Mouse (Mus musculus) embryonic facial prominence, embryonic 11.5 days (tissue): Measurements from ENCODE around the gene Slc22a5. TPM values are rescaled to one million over a fixed set of nuclear protein-coding genes. Genes with fewer than 3 reads are reported as not detected.

Experiments used
- ATAC-seq: fragments of 200-750 bp; cut with Nextera tagmentation; replicated peaks from 2 replicates; pipeline ENCODE4 v1.8.0; 2017; ENCODE audit warnings: low read depth; ENCODE audit not compliant: insufficient number of reproducible peaks, low FRiP score, low TSS enrichment
- DNase-seq: peaks from one replicate; pipeline ENCODE4 v3.0.0-alpha.2; 2015; ENCODE audit warnings: low spot score
- H3K27ac ChIP-seq: fragments of 300-500 bp; sonication (generic); replicated peaks from 2 replicates; pipeline ENCODE4 v1.5.1; 2014; ENCODE audit warnings: mild to moderate bottlenecking, low read depth, low read length, control low read depth
- H3K27me3 ChIP-seq: fragments of 300-500 bp; sonication (generic); 2 replicates; pipeline ENCODE4 v1.6.1; 2014; ENCODE audit warnings: mild to moderate bottlenecking, low read length, moderate library complexity, mixed read lengths; ENCODE audit not compliant: control insufficient read depth, insufficient read depth
- H3K36me3 ChIP-seq: fragments of 300-500 bp; sonication (generic); replicated peaks from 2 replicates; pipeline ENCODE4 v1.6.1; 2014; ENCODE audit warnings: low read depth, mild to moderate bottlenecking, low read length, moderate library complexity, mixed read lengths; ENCODE audit not compliant: control insufficient read depth, insufficient read depth
- H3K4me1 ChIP-seq: fragments of 300-500 bp; sonication (generic); 2 replicates; pipeline ENCODE4 v1.6.1; 2014; ENCODE audit warnings: low read length, mixed read lengths; ENCODE audit not compliant: control insufficient read depth, insufficient read depth
- H3K4me2 ChIP-seq: fragments of 300-500 bp; sonication (generic); 2 replicates; pipeline ENCODE4 v1.6.1; 2014; ENCODE audit warnings: low read depth, mild to moderate bottlenecking, control low read depth, low read length, moderate library complexity
- H3K4me3 ChIP-seq: fragments of 300-500 bp; sonication (generic); 2 replicates; pipeline ENCODE4 v1.5.1; 2014; ENCODE audit warnings: low read depth, low read length, control low read depth
- H3K9ac ChIP-seq: fragments of 300-500 bp; sonication (generic); replicated peaks from 2 replicates; pipeline ENCODE4 v1.6.1; 2014; ENCODE audit warnings: mild to moderate bottlenecking, control low read depth, low read length
- H3K9me3 ChIP-seq: fragments of 300-500 bp; sonication (generic); replicated peaks from 2 replicates; pipeline ENCODE4 v1.6.1; 2016; ENCODE audit warnings: mild to moderate bottlenecking, low read length, inconsistent platforms, mixed read lengths; ENCODE audit not compliant: control insufficient read depth
- WGBS: fragments of 180-500 bp; shearing (Covaris S2); extraction: QIAGEN DNeasy Blood & Tissue Kit; methylation state at CpG from one replicate; pipeline ENCODE4 v1.1.7; 2014; 5-methylcytosine and 5-hydroxymethylcytosine counted together
- polyA plus RNA-seq: library from polyadenylated mRNA; unstranded; fragments of >200 nt; fragmentation: Nextera tagmentation; extraction: Ambion mirVana; gene quantifications from 2 replicates; pipeline ENCODE4 v1.2.1, GENCODE M21; 2014

Slc22a5 gene
- polyA plus RNA-seq, 1 experiment from 2014 or later: 8.4 TPM

DNA sequence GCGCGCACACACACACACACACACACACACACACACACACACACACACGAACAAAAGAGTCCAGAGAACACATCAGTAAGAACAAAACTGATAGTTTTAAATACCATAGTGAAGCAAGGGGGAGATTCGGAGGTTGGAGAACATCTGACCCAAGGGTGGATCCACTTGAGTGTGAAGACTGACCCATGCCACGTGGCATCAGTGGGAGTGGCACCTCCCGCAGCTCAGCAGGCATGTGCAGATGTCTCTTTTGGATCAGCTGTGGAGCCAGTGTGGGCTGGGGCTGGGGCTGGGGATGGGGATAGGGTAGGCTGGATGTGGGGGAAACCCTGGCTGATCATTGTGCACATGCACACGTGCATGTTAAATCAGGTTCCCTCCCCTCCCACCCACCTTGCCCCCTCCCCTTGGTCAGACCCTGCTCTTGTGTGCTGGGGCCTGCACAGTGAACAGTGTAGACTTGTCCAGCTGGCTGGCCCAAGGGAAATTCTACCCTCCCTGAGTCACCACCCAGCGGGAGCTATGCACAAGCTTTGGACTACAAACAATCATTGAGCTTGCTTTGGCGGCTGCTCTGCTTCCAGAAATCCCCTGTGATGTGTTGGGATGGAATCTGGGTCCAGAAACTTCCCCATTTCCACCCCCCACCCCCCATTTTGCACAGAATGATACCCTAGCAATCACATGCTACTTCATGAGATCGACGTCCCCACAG, 70.1 kb downstream of the Slc22a5 start:
- H3K4me2 ChIP-seq: no peak overlapping the region
- 81% methylated on average over 11 of the region's 11 CpGs for WGBS
- H3K36me3 ChIP-seq: no peaks in the 10 kb centered on the region
- no peaks in the 10 kb centered on the region for H3K9me3 ChIP-seq
- H3K9ac ChIP-seq: no peak overlapping the region
- no peak overlapping the region for H3K27ac ChIP-seq
- no peak overlapping the region for H3K4me3 ChIP-seq
- no peaks in the 10 kb centered on the region for H3K4me1 ChIP-seq
- ATAC-seq: no peak
- no peak for DNase-seq
- H3K27me3 ChIP-seq: no peaks in the 10 kb centered on the region

DNA sequence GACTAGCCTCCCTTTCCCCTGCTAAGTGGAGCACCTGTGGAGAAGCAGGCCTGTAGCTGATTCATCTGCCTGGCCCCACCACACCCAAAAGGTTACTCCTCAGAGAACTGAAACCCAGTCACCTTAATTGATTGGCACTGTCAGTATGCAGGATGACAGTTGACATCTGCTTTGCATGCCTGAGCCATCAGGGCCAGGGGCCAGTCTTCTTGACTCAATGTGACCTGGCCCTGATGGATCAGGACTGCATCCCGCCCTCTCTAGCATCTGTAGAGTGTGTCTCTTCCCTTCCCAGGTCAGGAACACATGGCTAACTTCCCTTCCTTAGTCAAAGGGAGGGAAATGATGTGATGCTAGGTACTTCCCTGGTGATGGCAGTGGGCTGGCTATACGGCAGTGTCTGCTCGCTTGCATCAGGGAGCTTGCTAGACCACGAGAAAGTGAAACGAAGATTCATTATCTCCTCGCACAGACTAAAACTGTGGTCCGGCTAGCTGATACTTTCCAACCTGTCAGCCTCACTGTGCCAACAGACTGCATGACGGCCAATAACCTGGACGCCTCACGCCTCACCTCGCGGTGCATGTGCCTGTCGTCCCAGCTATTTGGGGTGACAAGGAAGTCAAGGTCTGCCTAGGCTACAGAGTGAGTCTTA, 70.8 kb downstream of the Slc22a5 start:
- Histone ChIP-seq H3K27ac (no peak overlapping the region), H3K4me3 (no peak overlapping the region), H3K4me1 (no peaks in the 10 kb centered on the region), H3K27me3 (no peaks in the 10 kb centered on the region), H3K4me2 (no peak overlapping the region), H3K9me3 (no peaks in the 10 kb centered on the region), H3K9ac (no peak overlapping the region), H3K36me3 (no peaks in the 10 kb centered on the region)
- no peak for DNase-seq
- 92% methylated on average over 13 of the region's 13 CpGs for WGBS
- no peak for ATAC-seq

DNA sequence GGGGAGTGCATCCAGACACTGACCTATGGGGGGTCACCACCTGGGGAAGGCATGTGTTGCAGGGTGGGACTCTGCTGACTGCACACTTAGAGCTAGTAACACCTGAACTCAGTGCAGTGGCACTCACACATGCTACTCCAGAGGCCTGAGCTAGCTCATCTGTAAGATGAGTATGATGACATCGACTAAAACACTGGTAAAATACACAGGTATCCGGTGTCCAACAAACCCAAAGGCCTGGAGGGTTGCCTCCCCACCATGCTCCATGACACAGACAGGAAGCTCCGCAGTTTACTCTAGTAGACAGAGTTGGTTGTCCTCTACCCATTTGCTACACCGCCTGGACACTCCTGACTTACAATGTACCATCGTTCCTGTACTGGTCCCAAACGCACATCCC, 71.9 kb downstream of the Slc22a5 start:
- Histone ChIP-seq H3K36me3 (no peaks in the 10 kb centered on the region), H3K9ac (no peak overlapping the region), H3K4me3 (no peak overlapping the region), H3K4me1 (no peaks in the 10 kb centered on the region), H3K27me3 (no peaks in the 10 kb centered on the region), H3K4me2 (no peak overlapping the region), H3K27ac (no peak overlapping the region), H3K9me3 (no peaks in the 10 kb centered on the region)
- DNase-seq: no peak
- ATAC-seq: no peak
- 90% methylated on average over 6 of the region's 6 CpGs for WGBS

DNA sequence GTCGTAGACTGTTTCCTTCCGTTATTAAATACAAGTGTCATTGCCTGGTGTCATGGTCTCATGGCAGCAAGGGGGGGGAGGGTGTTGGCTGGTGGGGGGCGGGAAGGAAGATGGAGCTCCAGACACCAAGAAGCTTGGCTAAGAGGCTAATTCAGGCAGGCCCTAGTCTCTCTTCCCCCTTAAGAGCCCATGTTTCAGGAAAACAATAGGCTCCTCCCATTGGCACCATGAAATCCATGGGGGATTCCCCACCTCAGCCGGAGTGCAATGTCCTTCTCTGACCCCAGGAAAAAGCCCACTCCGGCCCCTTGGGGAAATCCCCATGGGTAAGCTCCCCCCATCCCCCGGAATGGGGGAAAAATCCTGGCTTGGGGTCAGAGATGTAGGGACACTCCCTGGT, 72.7 kb downstream of the Slc22a5 start:
- H3K27me3 ChIP-seq: no peaks in the 10 kb centered on the region
- H3K9me3 ChIP-seq: no peaks in the 10 kb centered on the region
- H3K27ac ChIP-seq: no peak overlapping the region
- H3K9ac ChIP-seq: no peak overlapping the region
- no peaks in the 10 kb centered on the region for H3K36me3 ChIP-seq
- no peak overlapping the region for H3K4me3 ChIP-seq
- H3K4me1 ChIP-seq: no peaks in the 10 kb centered on the region
- no peak overlapping the region for H3K4me2 ChIP-seq
- ATAC-seq: no peak
- no peak for DNase-seq
- 64% methylated on average over 6 of the region's 6 CpGs for WGBS

DNA sequence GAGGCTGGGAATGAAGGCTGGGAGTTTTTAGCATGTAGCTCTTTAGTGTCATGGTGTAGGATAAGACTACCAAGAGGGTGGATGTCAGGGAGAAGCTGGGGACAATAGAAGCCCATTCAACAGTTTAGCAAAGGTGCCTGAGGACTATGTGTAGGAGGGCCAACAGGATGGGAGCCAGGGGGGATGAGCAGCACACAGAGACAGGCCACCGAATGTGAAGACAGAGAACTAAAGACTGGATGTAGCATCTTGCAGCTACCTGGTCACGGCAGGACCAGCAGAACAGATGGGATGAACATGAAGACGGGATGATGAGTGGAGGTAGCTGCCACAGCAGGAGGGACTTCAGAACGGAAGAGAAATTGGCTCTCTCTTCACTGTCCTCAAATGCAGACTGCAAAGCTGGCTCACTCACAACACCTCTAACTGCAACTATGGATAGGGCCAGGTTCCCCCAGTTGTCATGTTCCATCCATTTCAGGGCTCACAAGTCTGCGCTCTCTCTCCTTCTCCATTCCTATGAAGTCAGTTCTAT, 74.6 kb downstream of the Slc22a5 start:
- no peak overlapping the region for H3K4me2 ChIP-seq
- H3K4me1 ChIP-seq: no peaks in the 10 kb centered on the region
- no peak overlapping the region for H3K27ac ChIP-seq
- no peak overlapping the region for H3K9ac ChIP-seq
- no peaks in the 10 kb centered on the region for H3K27me3 ChIP-seq
- no peak overlapping the region for H3K4me3 ChIP-seq
- DNase-seq (no peak), ATAC-seq (no peak)
- H3K9me3 ChIP-seq: no peaks in the 10 kb centered on the region
- H3K36me3 ChIP-seq: no peaks in the 10 kb centered on the region
- 92% methylated on average over 5 of the region's 5 CpGs for WGBS

DNA sequence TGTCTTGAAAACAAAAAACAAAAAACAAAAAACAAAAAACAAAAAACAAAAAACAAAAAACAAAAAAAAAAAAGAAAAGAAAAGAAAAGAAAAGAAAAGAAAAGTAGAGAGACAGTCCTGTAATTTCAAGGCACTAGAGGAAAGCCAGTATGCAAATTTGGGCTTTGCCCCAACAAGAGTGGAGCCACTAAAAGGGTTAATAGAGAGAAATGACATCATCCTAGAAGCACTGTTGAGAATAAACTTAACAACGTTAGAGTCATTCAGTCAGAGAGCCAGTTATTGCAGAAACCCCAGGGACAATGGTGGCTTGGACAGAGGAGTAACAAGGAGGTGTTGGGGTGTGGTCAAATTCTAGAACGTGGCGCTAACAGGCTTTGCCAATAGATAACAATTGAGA, 76.7 kb downstream of the Slc22a5 start:
- H3K27me3 ChIP-seq: no peaks in the 10 kb centered on the region
- no peak overlapping the region for H3K4me3 ChIP-seq
- no peak overlapping the region for H3K4me2 ChIP-seq
- no peaks in the 10 kb centered on the region for H3K9me3 ChIP-seq
- no peaks in the 10 kb centered on the region for H3K36me3 ChIP-seq
- ATAC-seq (no peak), DNase-seq (no peak)
- no peak overlapping the region for H3K9ac ChIP-seq
- no peaks in the 10 kb centered on the region for H3K4me1 ChIP-seq
- no peak overlapping the region for H3K27ac ChIP-seq
- WGBS: 65% methylated on average over 3 of the region's 3 CpGs

Other genes starting within 250 kb of the Slc22a5 start
- 26.5 and 26.8 TPM in 2 replicates for gene Rad50, start 184.3 kb downstream of the Slc22a5 start, polyA plus RNA-seq
- not detected in 2 replicates for gene Il5, start 170.9 kb downstream of the Slc22a5 start, polyA plus RNA-seq
- 7.0 and 7.7 TPM in 2 replicates for gene Irf1, start 121.6 kb downstream of the Slc22a5 start, polyA plus RNA-seq
- not detected in 2 replicates for gene Gm17334, start 118.5 kb downstream of the Slc22a5 start, polyA plus RNA-seq
- gene Gm12216, start 32.4 kb downstream of the Slc22a5 start, polyA plus RNA-seq: not detected in 2 replicates
- gene Slc22a21, start 88.7 kb upstream of the Slc22a5 start, polyA plus RNA-seq: 2.0 and 2.2 TPM in 2 replicates
- gene Slc22a4, start 136.4 kb upstream of the Slc22a5 start, polyA plus RNA-seq: 1.4 and 1.8 TPM in 2 replicates
- gene Pdlim4, start 177.4 kb upstream of the Slc22a5 start, polyA plus RNA-seq: 120 and 127 TPM in 2 replicates
- gene P4ha2, start 208.4 kb upstream of the Slc22a5 start, polyA plus RNA-seq: 41.5 and 42.8 TPM in 2 replicates